Mouse (Mus musculus): ENCODE results near the gene Zbtb32. TPM values are rescaled to one million over a fixed set of nuclear protein-coding genes. Genes with fewer than 3 reads are reported as not detected.

Zbtb32 gene
- polyA plus RNA-seq, 2 experiments: 0.06 TPM; not detected in 1

GRCm38 (mm10) chr7:30633762-30634412 lies 35.2 kb upstream of the Zbtb32 start:
- Histone ChIP-seq H3K27me3 (ENCODE audit: control insufficient read depth, insufficient read depth, low read length) (peaks cover 51% of the 10 kb centered on the region), H3K9me3 (ENCODE audit: control insufficient read depth, low read length) (no peaks in the 10 kb centered on the region), H3K9ac (replicated peaks) (no peak overlapping the region), H3K36me3 (replicated peaks; ENCODE audit: control insufficient read depth, insufficient read depth, low read depth) (no peaks in the 10 kb centered on the region), H3K27ac (no peak overlapping the region), H3K4me1 (replicated peaks; ENCODE audit: control insufficient read depth in 2 of 2, insufficient read depth in 2 of 2, low read length in 1 of 2) (no peaks in the 10 kb centered on the region), H3K4me2 (ENCODE audit: low read depth) (no peak overlapping the region), H3K4me3 (ENCODE audit: insufficient read depth in 1 of 2, low read depth in 2 of 2, low read length in 2 of 2) (no peak overlapping the region)
- DNase-seq (ENCODE audit: low read depth in 3 of 3, low spot score in 3 of 3): no peak
- TF ChIP-seq CTCF (IDR thresholded peaks at IDR 0.05; ENCODE audit: low read depth) (no peak), EP300 (IDR thresholded peaks at IDR 0.05; ENCODE audit: low read depth) (no peak)
- no peak for ATAC-seq (ENCODE audit: insufficient read depth)
- 12% methylated on average over 27 of the region's 27 CpGs for WGBS (ENCODE audit: insufficient replicate concordance)

GRCm38 (mm10) chr7:30629013-30629412 lies 30.3 kb upstream of the Zbtb32 start:
- no peaks in the 10 kb centered on the region for H3K9me3 ChIP-seq (ENCODE audit: control insufficient read depth, low read length)
- no peak overlapping the region for H3K27ac ChIP-seq
- H3K27me3 ChIP-seq (ENCODE audit: control insufficient read depth, insufficient read depth, low read length): peaks cover 24% of the 10 kb centered on the region
- H3K4me1 ChIP-seq (replicated peaks; ENCODE audit: control insufficient read depth in 2 of 2, insufficient read depth in 2 of 2, low read length in 1 of 2): peaks cover 4 to 10% of the 10 kb centered on the region in 2 experiments; a peak in 3 of 4 replicates
- H3K4me2 ChIP-seq (ENCODE audit: low read depth): no peak overlapping the region
- H3K4me3 ChIP-seq (ENCODE audit: insufficient read depth in 1 of 2, low read depth in 2 of 2, low read length in 2 of 2): no peak overlapping the region
- no peak for TF ChIP-seq CTCF (IDR thresholded peaks at IDR 0.05; ENCODE audit: low read depth)
- TF ChIP-seq EP300 (IDR thresholded peaks at IDR 0.05; ENCODE audit: low read depth): no peak
- H3K36me3 ChIP-seq (replicated peaks; ENCODE audit: control insufficient read depth, insufficient read depth, low read depth): peaks cover 6% of the 10 kb centered on the region
- no peak overlapping the region for H3K9ac ChIP-seq (replicated peaks)
- DNase-seq (ENCODE audit: low read depth in 3 of 3, low spot score in 3 of 3) (no peak), ATAC-seq (ENCODE audit: insufficient read depth) (no peak)

- no peak for TF ChIP-seq EP300 (IDR thresholded peaks at IDR 0.05; ENCODE audit: low read depth)
- TF ChIP-seq CTCF (IDR thresholded peaks at IDR 0.05; ENCODE audit: low read depth): no peak
- Histone ChIP-seq H3K27me3 (ENCODE audit: control insufficient read depth, insufficient read depth, low read length) (peaks cover 3% of the 10 kb centered on the region; the same call in 1 of the 2 replicates), H3K4me3 (ENCODE audit: insufficient read depth in 1 of 2, low read depth in 2 of 2, low read length in 2 of 2) (no peak overlapping the region), H3K36me3 (replicated peaks; ENCODE audit: control insufficient read depth, insufficient read depth, low read depth) (peaks cover 21% of the 10 kb centered on the region), H3K9me3 (ENCODE audit: control insufficient read depth, low read length) (no peaks in the 10 kb centered on the region), H3K27ac (no peak overlapping the region), H3K9ac (replicated peaks) (no peak overlapping the region), H3K4me1 (replicated peaks; ENCODE audit: control insufficient read depth in 2 of 2, insufficient read depth in 2 of 2, low read length in 1 of 2) (peaks cover 4 to 10% of the 10 kb centered on the region in 2 experiments; a peak in 3 of 4 replicates), H3K4me2 (ENCODE audit: low read depth) (peak overlapping the region; percentile 57)
- DNase-seq (ENCODE audit: low read depth in 3 of 3, low spot score in 3 of 3) (no peak), ATAC-seq (ENCODE audit: insufficient read depth) (no peak)
- WGBS (ENCODE audit: insufficient replicate concordance): 73% methylated on average over 5 of the region's 5 CpGs
Measured at GRCm38 (mm10) chr7:30626647-30627046, 27.9 kb upstream of the Zbtb32 start.

- H3K4me1 ChIP-seq (replicated peaks; ENCODE audit: control insufficient read depth in 2 of 2, insufficient read depth in 2 of 2, low read length in 1 of 2): peaks cover 4 to 12% of the 10 kb centered on the region in 2 experiments; a peak in 3 of 4 replicates
- TF ChIP-seq CTCF (IDR thresholded peaks at IDR 0.05; ENCODE audit: low read depth) (no peak), EP300 (IDR thresholded peaks at IDR 0.05; ENCODE audit: low read depth) (no peak)
- peak; percentile 82 to 84 (median 83) for DNase-seq (ENCODE audit: low read depth in 3 of 3, low spot score in 3 of 3)
- H3K27me3 ChIP-seq (ENCODE audit: control insufficient read depth, insufficient read depth, low read length): no peaks in the 10 kb centered on the region; the same call in 1 of the 2 replicates
- H3K9ac ChIP-seq (replicated peaks): peak within 1 kb of the TSS; percentile 86
- no peaks in the 10 kb centered on the region for H3K9me3 ChIP-seq (ENCODE audit: control insufficient read depth, low read length)
- H3K4me2 ChIP-seq (ENCODE audit: low read depth): peak within 1 kb of the TSS; percentile 84
- peak within 1 kb of the TSS; percentile 23 for H3K27ac ChIP-seq
- H3K36me3 ChIP-seq (replicated peaks; ENCODE audit: control insufficient read depth, insufficient read depth, low read depth): peaks cover 23% of the 10 kb centered on the region
- peak within 1 kb of the TSS; percentile 80 to 99 for H3K4me3 ChIP-seq (ENCODE audit: insufficient read depth in 1 of 2, low read depth in 2 of 2, low read length in 2 of 2)
- WGBS (ENCODE audit: insufficient replicate concordance): 2% methylated on average over 44 of the region's 44 CpGs
- ATAC-seq (ENCODE audit: insufficient read depth): peak; percentile 90
Measured at GRCm38 (mm10) chr7:30625530-30626384, 27.0 kb upstream of the Zbtb32 start, which contains the start of gene Cox6b1. Gene Cox6b1, minus strand, starts transcription at chr7:30626151.

GRCm38 (mm10) chr7:30619202-30619601 lies 20.5 kb upstream of the Zbtb32 start:
- 66% methylated on average over 3 of the region's 3 CpGs for WGBS (ENCODE audit: insufficient replicate concordance)

More at GRCm38 (mm10) chr7:30619202-30619601, 20.5 kb upstream of the Zbtb32 start:
- TF ChIP-seq EP300 (IDR thresholded peaks at IDR 0.05; ENCODE audit: low read depth): no peak
- peak; percentile 77 for TF ChIP-seq CTCF (IDR thresholded peaks at IDR 0.05; ENCODE audit: low read depth)
- Histone ChIP-seq H3K4me2 (ENCODE audit: low read depth) (no peak overlapping the region), H3K9ac (replicated peaks) (no peak overlapping the region), H3K9me3 (ENCODE audit: control insufficient read depth, low read length) (no peaks in the 10 kb centered on the region), H3K4me1 (replicated peaks; ENCODE audit: control insufficient read depth in 2 of 2, insufficient read depth in 2 of 2, low read length in 1 of 2) (peaks cover 0 to 7% of the 10 kb centered on the region in 2 experiments; a peak in 2 of 4 replicates), H3K27ac (no peak overlapping the region), H3K4me3 (ENCODE audit: insufficient read depth in 1 of 2, low read depth in 2 of 2, low read length in 2 of 2) (no peak overlapping the region), H3K27me3 (ENCODE audit: control insufficient read depth, insufficient read depth, low read length) (no peaks in the 10 kb centered on the region), H3K36me3 (replicated peaks; ENCODE audit: control insufficient read depth, insufficient read depth, low read depth) (peaks cover 36% of the 10 kb centered on the region)
- peak in 1 of 3 experiments; percentile 36 for DNase-seq (ENCODE audit: low read depth in 3 of 3, low spot score in 3 of 3)
- ATAC-seq (ENCODE audit: insufficient read depth): no peak

All from liver, embryonic 14.5 days (tissue).